Mouse (Mus musculus) heart, embryonic 13.5 days (tissue): ENCODE measurements around the gene Mink1. TPM values are rescaled to one million over a fixed set of nuclear protein-coding genes. Genes with fewer than 3 reads are reported as not detected.

ENCODE experiments used
- ATAC-seq: fragments of 200-750 bp; cut with Nextera tagmentation; 2 replicates; pipeline ENCODE4 v1.8.0; 2017; ENCODE audit warnings: moderate TSS enrichment; ENCODE audit not compliant: insufficient number of reproducible peaks, low FRiP score, low TSS enrichment; ENCODE audit errors: extremely low read depth
- H3K27ac ChIP-seq: fragments of 300-500 bp; sonication (generic); replicated peaks from 2 replicates; pipeline ENCODE4 v1.5.1; 2015; ENCODE audit warnings: moderate library complexity, mild to moderate bottlenecking, inconsistent platforms
- H3K27me3 ChIP-seq: fragments of 300-500 bp; sonication (generic); replicated peaks from 2 replicates; pipeline ENCODE4 v1.6.1; 2015; ENCODE audit warnings: mild to moderate bottlenecking, inconsistent platforms
- H3K36me3 ChIP-seq: fragments of 300-500 bp; sonication (generic); 2 replicates; pipeline ENCODE4 v1.6.1; 2015; ENCODE audit warnings: mild to moderate bottlenecking, inconsistent platforms
- H3K4me1 ChIP-seq: fragments of 300-500 bp; sonication (generic); 2 replicates; pipeline ENCODE4 v1.6.1; 2015; ENCODE audit warnings: inconsistent platforms
- H3K4me2 ChIP-seq: fragments of 300-500 bp; sonication (generic); 2 replicates; pipeline ENCODE4 v1.6.1; 2015; ENCODE audit warnings: inconsistent platforms, mild to moderate bottlenecking, moderate library complexity
- H3K4me3 ChIP-seq: fragments of 300-500 bp; sonication (generic); 2 replicates; pipeline ENCODE4 v1.5.1; 2015; ENCODE audit warnings: moderate library complexity, mild to moderate bottlenecking, inconsistent platforms
- H3K9ac ChIP-seq: fragments of 300-500 bp; sonication (generic); 2 replicates; pipeline ENCODE4 v1.6.1; 2015; ENCODE audit warnings: inconsistent platforms, mild to moderate bottlenecking, moderate library complexity
- H3K9me3 ChIP-seq: fragments of 300-500 bp; sonication (generic); 2 replicates; pipeline ENCODE4 v1.6.1; 2016; ENCODE audit warnings: inconsistent platforms
- whole genome bisulfite sequencing: fragments of 180-500 bp; shearing (Covaris S2); methylation state at CpG from one replicate; pipeline ENCODE4 v1.1.7; 2015; ENCODE audit warnings: mixed read lengths; 5-methylcytosine and 5-hydroxymethylcytosine counted together
- polyA plus RNA-seq: library from polyadenylated mRNA; unstranded; fragments of >200 nt; fragmentation: Nextera tagmentation; extraction: Ambion mirVana; gene quantifications from 2 replicates; pipeline ENCODE4 v1.2.1, GENCODE M21; 2015

Gene Mink1
- polyA plus RNA-seq, 1 experiment from 2014 or later: 9.8 TPM

- no peak overlapping the region for H3K9ac ChIP-seq
- no peak overlapping the region for H3K4me2 ChIP-seq
- H3K9me3 ChIP-seq: no peaks in the 10 kb centered on the region
- H3K4me3 ChIP-seq: no peak overlapping the region
- H3K27ac ChIP-seq: peak overlapping the region; percentile 77; the same call in 1 of the 2 replicates
- 96% methylated on average over 1 of the region's 1 CpGs for WGBS
- peaks cover 2% of the 10 kb centered on the region for H3K36me3 ChIP-seq
- H3K4me1 ChIP-seq: peaks cover 19% of the 10 kb centered on the region
- H3K27me3 ChIP-seq: no peaks in the 10 kb centered on the region
- ATAC-seq: no peak
Observed at GRCm38 (mm10) chr11:70637764-70638163, 75.1 kb downstream of the Mink1 start.

GRCm38 (mm10) chr11:70638293-70638692 is 75.6 kb downstream of the Mink1 start:
- Histone ChIP-seq H3K4me3 (no peak overlapping the region), H3K27me3 (no peaks in the 10 kb centered on the region), H3K36me3 (peaks cover 7% of the 10 kb centered on the region), H3K9ac (no peak overlapping the region; the same call in 1 of the 2 replicates), H3K27ac (peak overlapping the region; percentile 77), H3K4me1 (peaks cover 19% of the 10 kb centered on the region), H3K9me3 (no peaks in the 10 kb centered on the region), H3K4me2 (peak overlapping the region; percentile 43; the same call in 1 of the 2 replicates)
- no peak for ATAC-seq
- WGBS: 66% methylated on average over 1 of the region's 1 CpGs

GRCm38 (mm10) chr11:70638714-70639278 is 76.1 kb downstream of the Mink1 start, which contains the start of gene Gp1ba:
TSS of gene Gp1ba (plus strand) at chr11:70639122.
- Histone ChIP-seq H3K4me3 (0 out of 2 replicates have a peak within 1 kb of the TSS, but pooled peaks have one; percentile 7), H3K36me3 (peaks cover 12% of the 10 kb centered on the region), H3K27me3 (no peaks in the 10 kb centered on the region), H3K4me2 (peak within 1 kb of the TSS; percentile 43; the same call in 1 of the 2 replicates), H3K9ac (peak within 1 kb of the TSS; percentile 2), H3K27ac (peak within 1 kb of the TSS; percentile 77), H3K4me1 (peaks cover 19% of the 10 kb centered on the region), H3K9me3 (no peaks in the 10 kb centered on the region)
- no peak for ATAC-seq
- WGBS: 6% methylated on average over 5 of the region's 5 CpGs

GRCm38 (mm10) chr11:70639976-70640375 is 77.3 kb downstream of the Mink1 start:
- Histone ChIP-seq H3K9me3 (no peaks in the 10 kb centered on the region), H3K4me2 (no peak overlapping the region), H3K27me3 (no peaks in the 10 kb centered on the region), H3K36me3 (peaks cover 24% of the 10 kb centered on the region), H3K27ac (0 out of 2 replicates have a peak overlapping the region, but pooled peaks have one; percentile 77), H3K4me1 (peaks cover 20% of the 10 kb centered on the region), H3K9ac (no peak overlapping the region), H3K4me3 (no peak overlapping the region)
- ATAC-seq: no peak
- WGBS: 72% methylated on average over 8 of the region's 8 CpGs

- Histone ChIP-seq H3K9me3 (no peaks in the 10 kb centered on the region), H3K4me2 (no peak overlapping the region), H3K4me1 (peaks cover 32% of the 10 kb centered on the region), H3K9ac (no peak overlapping the region), H3K27me3 (no peaks in the 10 kb centered on the region), H3K4me3 (no peak overlapping the region), H3K36me3 (peaks cover 34% of the 10 kb centered on the region), H3K27ac (no peak overlapping the region)
- WGBS: 74% methylated on average over 7 of the region's 7 CpGs
- no peak for ATAC-seq
Observed at GRCm38 (mm10) chr11:70641241-70641640, 78.6 kb downstream of the Mink1 start.

GRCm38 (mm10) chr11:70643051-70643450 is 80.4 kb downstream of the Mink1 start:
- 89% methylated on average over 6 of the region's 6 CpGs for WGBS

GRCm38 (mm10) chr11:70644564-70645103 is 82.0 kb downstream of the Mink1 start:
- Histone ChIP-seq H3K27ac (no peak overlapping the region), H3K4me3 (no peak overlapping the region), H3K27me3 (no peaks in the 10 kb centered on the region), H3K4me2 (no peak overlapping the region; the same call in 1 of the 2 replicates), H3K9me3 (no peaks in the 10 kb centered on the region), H3K36me3 (peaks cover 47% of the 10 kb centered on the region), H3K4me1 (peaks cover 38% of the 10 kb centered on the region), H3K9ac (peak overlapping the region; percentile 95)
- 92% methylated on average over 8 of the region's 8 CpGs for WGBS
- no peak for ATAC-seq

More at GRCm38 (mm10) chr11:70643051-70643450, 80.4 kb downstream of the Mink1 start:
- Histone ChIP-seq H3K4me3 (no peak overlapping the region), H3K9ac (no peak overlapping the region), H3K27me3 (no peaks in the 10 kb centered on the region), H3K36me3 (peaks cover 34% of the 10 kb centered on the region), H3K9me3 (no peaks in the 10 kb centered on the region), H3K4me1 (peaks cover 37% of the 10 kb centered on the region), H3K4me2 (no peak overlapping the region), H3K27ac (no peak overlapping the region)
- no peak for ATAC-seq

- Histone ChIP-seq H3K27ac (peak overlapping the region; percentile 95), H3K4me1 (peaks cover 43% of the 10 kb centered on the region), H3K9me3 (no peaks in the 10 kb centered on the region), H3K27me3 (no peaks in the 10 kb centered on the region), H3K4me3 (peak overlapping the region; percentile 77), H3K4me2 (peak overlapping the region; percentile 80), H3K36me3 (peaks cover 57% of the 10 kb centered on the region), H3K9ac (peak overlapping the region; percentile 95)
- 74% methylated on average over 12 of the region's 12 CpGs for WGBS
- ATAC-seq: no peak
Observed at GRCm38 (mm10) chr11:70645461-70646258, 83.0 kb downstream of the Mink1 start.

GRCm38 (mm10) chr11:70646259-70646555 is 83.5 kb downstream of the Mink1 start:
- Histone ChIP-seq H3K27me3 (no peaks in the 10 kb centered on the region), H3K9ac (peak overlapping the region; percentile 95), H3K4me3 (peak overlapping the region; percentile 77), H3K9me3 (no peaks in the 10 kb centered on the region), H3K27ac (peak overlapping the region; percentile 95), H3K4me2 (peak overlapping the region; percentile 80), H3K36me3 (peaks cover 63% of the 10 kb centered on the region), H3K4me1 (peaks cover 48% of the 10 kb centered on the region)
- no peak for ATAC-seq
- 23% methylated on average over 3 of the region's 3 CpGs for WGBS

GRCm38 (mm10) chr11:70646691-70647650 is 84.3 kb downstream of the Mink1 start, which contains the start of the genes Rnf167 and Slc25a11:
TSS of gene Rnf167 (plus strand) at chr11:70647235.
TSS of gene Slc25a11 (minus strand) at chr11:70647479.
- H3K27ac ChIP-seq: peak within 1 kb of the TSS; percentile 95
- H3K36me3 ChIP-seq: peaks cover 70% of the 10 kb centered on the region
- peak within 1 kb of the TSS; percentile 99 for H3K4me2 ChIP-seq
- H3K9me3 ChIP-seq: no peaks in the 10 kb centered on the region
- ATAC-seq: peak; percentile 86
- H3K27me3 ChIP-seq: no peaks in the 10 kb centered on the region
- under 1% methylated on average over 63 of the region's 63 CpGs for WGBS
- H3K9ac ChIP-seq: peak within 1 kb of the TSS; percentile 96
- H3K4me1 ChIP-seq: peaks cover 56% of the 10 kb centered on the region
- H3K4me3 ChIP-seq: peak within 1 kb of the TSS; percentile 77
